Mouse (Mus musculus): ENCODE measurements around the gene Lclat1. TPM values are rescaled to one million over a fixed set of nuclear protein-coding genes. Genes with fewer than 3 reads are reported as not detected.

Lclat1 gene
- polyA plus RNA-seq, 1 experiment = 9.2 TPM

- no peak overlapping the region for H3K27ac ChIP-seq (ENCODE audit: control insufficient read depth, insufficient read depth, low read depth, low read length)
- H3K4me1 ChIP-seq (ENCODE audit: control insufficient read depth, insufficient read depth, low read length) = no peaks in the 10 kb centered on the region
- H3K27me3 ChIP-seq (ENCODE audit: control insufficient read depth, insufficient read depth, low read length) = no peaks in the 10 kb centered on the region
- H3K4me3 ChIP-seq (ENCODE audit: control insufficient read depth, low read depth, low read length) = no peak overlapping the region
- TF ChIP-seq POLR2A (IDR thresholded peaks at IDR 0.05; ENCODE audit: control insufficient read depth, low read depth, low read length) = no peak
- TF ChIP-seq CTCF (IDR thresholded peaks at IDR 0.05; ENCODE audit: control insufficient read depth, insufficient read depth, insufficient replicate concordance, low read depth, low read length) = no peak
- H3K36me3 ChIP-seq (ENCODE audit: control insufficient read depth, insufficient read depth, low read length) = no peaks in the 10 kb centered on the region
Measured at GRCm38 (mm10) chr17:73177079-73177478, 69.3 kb downstream of the Lclat1 start.

GRCm38 (mm10) chr17:73186929-73187328 is 79.1 kb downstream of the Lclat1 start:
- Histone ChIP-seq H3K27ac (ENCODE audit: control insufficient read depth, insufficient read depth, low read depth, low read length) (no peak overlapping the region), H3K36me3 (ENCODE audit: control insufficient read depth, insufficient read depth, low read length) (no peaks in the 10 kb centered on the region), H3K4me1 (ENCODE audit: control insufficient read depth, insufficient read depth, low read length) (no peaks in the 10 kb centered on the region), H3K27me3 (ENCODE audit: control insufficient read depth, insufficient read depth, low read length) (no peaks in the 10 kb centered on the region), H3K4me3 (ENCODE audit: control insufficient read depth, low read depth, low read length) (no peak overlapping the region)
- no peak for TF ChIP-seq POLR2A (IDR thresholded peaks at IDR 0.05; ENCODE audit: control insufficient read depth, low read depth, low read length)
- no peak for TF ChIP-seq CTCF (IDR thresholded peaks at IDR 0.05; ENCODE audit: control insufficient read depth, insufficient read depth, insufficient replicate concordance, low read depth, low read length)

GRCm38 (mm10) chr17:73194146-73194545 is 86.4 kb downstream of the Lclat1 start:
- Histone ChIP-seq H3K4me1 (ENCODE audit: control insufficient read depth, insufficient read depth, low read length) (no peaks in the 10 kb centered on the region), H3K27me3 (ENCODE audit: control insufficient read depth, insufficient read depth, low read length) (no peaks in the 10 kb centered on the region), H3K36me3 (ENCODE audit: control insufficient read depth, insufficient read depth, low read length) (no peaks in the 10 kb centered on the region), H3K27ac (ENCODE audit: control insufficient read depth, insufficient read depth, low read depth, low read length) (no peak overlapping the region), H3K4me3 (ENCODE audit: control insufficient read depth, low read depth, low read length) (no peak overlapping the region)
- TF ChIP-seq CTCF (IDR thresholded peaks at IDR 0.05; ENCODE audit: control insufficient read depth, insufficient read depth, insufficient replicate concordance, low read depth, low read length) (no peak), POLR2A (IDR thresholded peaks at IDR 0.05; ENCODE audit: control insufficient read depth, low read depth, low read length) (no peak)

- no peaks in the 10 kb centered on the region for H3K4me1 ChIP-seq (ENCODE audit: control insufficient read depth, insufficient read depth, low read length)
- H3K27ac ChIP-seq (ENCODE audit: control insufficient read depth, insufficient read depth, low read depth, low read length) = no peak overlapping the region
- TF ChIP-seq CTCF (IDR thresholded peaks at IDR 0.05; ENCODE audit: control insufficient read depth, insufficient read depth, insufficient replicate concordance, low read depth, low read length) = no peak
- no peak for TF ChIP-seq POLR2A (IDR thresholded peaks at IDR 0.05; ENCODE audit: control insufficient read depth, low read depth, low read length)
- H3K27me3 ChIP-seq (ENCODE audit: control insufficient read depth, insufficient read depth, low read length) = no peaks in the 10 kb centered on the region
- no peaks in the 10 kb centered on the region for H3K36me3 ChIP-seq (ENCODE audit: control insufficient read depth, insufficient read depth, low read length)
- no peak overlapping the region for H3K4me3 ChIP-seq (ENCODE audit: control insufficient read depth, low read depth, low read length)
Measured at GRCm38 (mm10) chr17:73194575-73194974, 86.8 kb downstream of the Lclat1 start.

- TF ChIP-seq CTCF (IDR thresholded peaks at IDR 0.05; ENCODE audit: control insufficient read depth, insufficient read depth, insufficient replicate concordance, low read depth, low read length) (no peak), POLR2A (IDR thresholded peaks at IDR 0.05; ENCODE audit: control insufficient read depth, low read depth, low read length) (no peak)
- no peak overlapping the region for H3K27ac ChIP-seq (ENCODE audit: control insufficient read depth, insufficient read depth, low read depth, low read length)
Measured at GRCm38 (mm10) chr17:73195074-73195723, 87.4 kb downstream of the Lclat1 start.

GRCm38 (mm10) chr17:73196139-73196538 is 88.4 kb downstream of the Lclat1 start:
- Histone ChIP-seq H3K27me3 (ENCODE audit: control insufficient read depth, insufficient read depth, low read length) (no peaks in the 10 kb centered on the region), H3K27ac (ENCODE audit: control insufficient read depth, insufficient read depth, low read depth, low read length) (no peak overlapping the region), H3K4me3 (ENCODE audit: control insufficient read depth, low read depth, low read length) (no peak overlapping the region), H3K36me3 (ENCODE audit: control insufficient read depth, insufficient read depth, low read length) (no peaks in the 10 kb centered on the region), H3K4me1 (ENCODE audit: control insufficient read depth, insufficient read depth, low read length) (no peaks in the 10 kb centered on the region)
- TF ChIP-seq CTCF (IDR thresholded peaks at IDR 0.05; ENCODE audit: control insufficient read depth, insufficient read depth, insufficient replicate concordance, low read depth, low read length) (no peak), POLR2A (IDR thresholded peaks at IDR 0.05; ENCODE audit: control insufficient read depth, low read depth, low read length) (no peak)

More at GRCm38 (mm10) chr17:73195074-73195723, 87.4 kb downstream of the Lclat1 start:
- Histone ChIP-seq H3K36me3 (ENCODE audit: control insufficient read depth, insufficient read depth, low read length) (no peaks in the 10 kb centered on the region), H3K27me3 (ENCODE audit: control insufficient read depth, insufficient read depth, low read length) (no peaks in the 10 kb centered on the region), H3K4me3 (ENCODE audit: control insufficient read depth, low read depth, low read length) (no peak overlapping the region), H3K4me1 (ENCODE audit: control insufficient read depth, insufficient read depth, low read length) (no peaks in the 10 kb centered on the region)

GRCm38 (mm10) chr17:73197724-73198123 is 89.9 kb downstream of the Lclat1 start:
- Histone ChIP-seq H3K36me3 (ENCODE audit: control insufficient read depth, insufficient read depth, low read length) (no peaks in the 10 kb centered on the region), H3K4me1 (ENCODE audit: control insufficient read depth, insufficient read depth, low read length) (no peaks in the 10 kb centered on the region), H3K27ac (ENCODE audit: control insufficient read depth, insufficient read depth, low read depth, low read length) (no peak overlapping the region), H3K4me3 (ENCODE audit: control insufficient read depth, low read depth, low read length) (no peak overlapping the region), H3K27me3 (ENCODE audit: control insufficient read depth, insufficient read depth, low read length) (no peaks in the 10 kb centered on the region)
- no peak for TF ChIP-seq CTCF (IDR thresholded peaks at IDR 0.05; ENCODE audit: control insufficient read depth, insufficient read depth, insufficient replicate concordance, low read depth, low read length)
- no peak for TF ChIP-seq POLR2A (IDR thresholded peaks at IDR 0.05; ENCODE audit: control insufficient read depth, low read depth, low read length)

All from testis, adult 2 months (tissue).